Mouse (Mus musculus) embryonic facial prominence, embryonic 14.5 days (tissue): ENCODE results near the gene Gli2. TPM values are rescaled to one million over a fixed set of nuclear protein-coding genes. Genes with fewer than 3 reads are reported as not detected.
A peak's percentile ranks its signal among the peaks of the same experiment; 100 is the strongest.

Experiments used
- ATAC-seq: fragments of 200-750 bp; cut with Nextera tagmentation; 2 replicates; pipeline ENCODE4 v1.8.0; 2017; ENCODE audit warnings: low read depth, moderate number of reproducible peaks, moderate TSS enrichment
- DNase-seq: peaks from one replicate; pipeline ENCODE4 v3.0.0-alpha.2; 2015; ENCODE audit warnings: low spot score
- H3K27ac ChIP-seq: fragments of 300-500 bp; sonication (generic); replicated peaks from 2 replicates; pipeline ENCODE4 v1.5.1; 2014; ENCODE audit warnings: low read depth, mild to moderate bottlenecking, low read length, moderate library complexity
- H3K27me3 ChIP-seq: fragments of 300-500 bp; sonication (generic); replicated peaks from 2 replicates; pipeline ENCODE4 v1.6.1; 2014; ENCODE audit warnings: low read length; ENCODE audit not compliant: control insufficient read depth, insufficient read depth
- H3K36me3 ChIP-seq: fragments of 300-500 bp; sonication (generic); 2 replicates; pipeline ENCODE4 v1.6.1; 2014; ENCODE audit warnings: low read length, mixed read lengths; ENCODE audit not compliant: control insufficient read depth, insufficient read depth
- H3K4me1 ChIP-seq: fragments of 300-500 bp; sonication (generic); 2 replicates; pipeline ENCODE4 v1.6.1; 2014; ENCODE audit warnings: antibody characterized with exemption, low read length; ENCODE audit not compliant: control insufficient read depth, insufficient read depth
- H3K4me2 ChIP-seq: fragments of 300-500 bp; sonication (generic); 2 replicates; pipeline ENCODE4 v1.6.1; 2014; ENCODE audit warnings: low read depth, mild to moderate bottlenecking, low read length, moderate library complexity, mixed read lengths
- H3K4me3 ChIP-seq: fragments of 300-500 bp; sonication (generic); 2 replicates; pipeline ENCODE4 v1.5.1; 2014; ENCODE audit warnings: low read depth, mild to moderate bottlenecking, low read length
- H3K9ac ChIP-seq: fragments of 300-500 bp; sonication (generic); 2 replicates; pipeline ENCODE4 v1.6.1; 2014; ENCODE audit warnings: low read depth, mild to moderate bottlenecking, low read length, moderate library complexity, mixed read lengths
- H3K9me3 ChIP-seq: fragments of 300-500 bp; sonication (generic); 2 replicates; pipeline ENCODE4 v1.6.1; 2016; ENCODE audit warnings: low read length; ENCODE audit not compliant: control insufficient read depth
- WGBS: fragments of 180-500 bp; shearing (Covaris S2); extraction: QIAGEN DNeasy Blood & Tissue Kit; methylation state at CpG from one replicate; pipeline ENCODE4 v1.1.7; 2014; 5-methylcytosine and 5-hydroxymethylcytosine counted together
- microRNA-seq: library from miRNA; unstranded; fragments of <30 nt; microRNA quantifications from one replicate; pipeline ENCODE4, GENCODE M21; 2016; ENCODE audit warnings: borderline number of aligned reads
- polyA plus RNA-seq: library from polyadenylated mRNA; unstranded; fragments of >200 nt; fragmentation: Nextera tagmentation; extraction: Ambion mirVana; gene quantifications from 2 replicates; pipeline ENCODE4 v1.2.1, GENCODE M21; 2014

The Gli2 gene
- polyA plus RNA-seq, 1 experiment from 2014 or later = 15.1 TPM

DNA sequence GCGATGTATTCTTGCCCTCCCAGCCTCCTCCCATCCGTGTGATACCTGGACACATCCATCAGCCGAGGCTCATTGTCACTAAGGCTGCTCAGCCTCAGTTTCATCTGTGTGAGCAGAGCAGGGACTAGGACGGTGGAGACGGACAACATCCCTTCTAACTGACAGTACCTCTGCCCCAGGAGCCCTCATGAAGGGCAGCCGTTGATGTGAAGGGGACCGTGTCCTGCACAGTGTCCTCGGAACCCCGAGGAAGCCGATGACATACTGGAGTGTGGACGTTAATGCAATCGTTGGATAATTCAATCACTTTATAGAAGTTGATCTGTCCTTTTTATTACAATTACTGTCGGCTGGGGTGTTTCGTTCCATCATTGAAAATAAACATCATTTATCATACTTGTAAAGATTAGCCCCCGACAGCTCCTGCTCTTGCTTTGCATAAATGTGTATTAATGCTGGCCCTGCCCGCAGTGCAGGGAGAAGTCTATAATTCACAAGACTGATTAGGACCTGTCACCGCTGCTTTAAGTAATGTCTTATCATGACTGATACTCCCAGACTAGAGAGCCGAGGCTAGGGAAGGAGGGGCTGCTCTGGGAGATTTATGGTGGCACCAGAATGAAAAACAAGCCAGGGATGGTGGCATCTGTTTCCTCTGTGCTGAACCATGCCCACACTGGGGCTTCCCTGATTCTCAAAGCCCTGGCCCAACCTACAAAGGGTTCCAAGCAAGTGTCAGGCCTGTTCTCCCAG lies 257.8 kb downstream of the Gli2 start:
- ATAC-seq = no peak
- Histone ChIP-seq H3K4me1 (peaks cover 7% of the 10 kb centered on the region), H3K36me3 (no peaks in the 10 kb centered on the region), H3K9ac (no peak overlapping the region), H3K9me3 (peaks cover 5% of the 10 kb centered on the region; the same call in 1 of the 2 replicates), H3K27me3 (no peaks in the 10 kb centered on the region; the same call in 1 of the 2 replicates), H3K27ac (no peak overlapping the region), H3K4me3 (no peak overlapping the region), H3K4me2 (no peak overlapping the region)
- 84% methylated on average over 18 of the region's 18 CpGs for WGBS
- no peak for DNase-seq

DNA sequence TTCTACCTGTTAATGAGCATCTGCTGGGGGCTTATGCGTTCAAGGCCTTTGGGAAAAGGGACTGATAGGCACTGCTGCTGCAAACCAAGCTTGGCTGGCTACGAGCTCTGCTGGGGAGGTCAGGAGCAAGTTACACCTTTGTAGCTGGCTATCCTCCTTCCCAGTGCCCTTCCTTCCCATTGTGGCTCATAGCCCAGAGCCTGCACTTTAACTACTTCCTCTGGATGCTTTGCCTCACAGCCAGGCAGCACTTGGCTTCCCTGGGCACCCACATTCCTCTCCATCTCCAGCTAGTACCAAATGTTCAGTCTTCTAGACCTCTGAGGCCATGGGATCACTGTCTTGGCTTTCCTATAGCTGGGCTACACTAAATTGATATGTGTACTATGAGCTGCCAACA lies 263.5 kb downstream of the Gli2 start:
- no peak overlapping the region for H3K4me2 ChIP-seq
- 100% methylated on average over 2 of the region's 2 CpGs for WGBS
- no peak for ATAC-seq
- H3K9ac ChIP-seq = no peak overlapping the region
- DNase-seq = no peak
- H3K4me3 ChIP-seq = no peak overlapping the region
- no peaks in the 10 kb centered on the region for H3K9me3 ChIP-seq
- H3K27ac ChIP-seq = no peak overlapping the region
- H3K27me3 ChIP-seq = no peaks in the 10 kb centered on the region; the same call in 1 of the 2 replicates
- H3K4me1 ChIP-seq = no peaks in the 10 kb centered on the region
- no peaks in the 10 kb centered on the region for H3K36me3 ChIP-seq

DNA sequence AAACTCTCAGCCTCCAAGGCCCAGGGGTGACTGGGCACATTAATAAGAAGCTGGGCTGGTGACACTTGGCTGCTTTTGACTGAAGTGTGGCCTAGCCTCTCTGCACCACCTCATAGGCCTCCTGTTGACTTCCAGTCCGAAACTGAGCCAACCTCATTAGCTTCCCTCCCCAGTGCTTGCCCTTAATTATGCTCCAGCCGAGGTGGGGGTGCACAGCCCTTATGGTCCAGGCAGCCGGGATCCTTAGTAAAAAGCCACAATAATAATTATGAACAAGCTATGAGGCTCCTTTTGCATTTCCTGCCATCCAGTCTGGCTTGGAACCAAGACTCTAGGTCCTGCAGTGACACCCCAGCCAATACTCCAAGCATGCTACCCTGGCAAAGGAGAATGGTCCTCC lies 264.0 kb downstream of the Gli2 start:
- WGBS = 28% methylated on average over 3 of the region's 3 CpGs
- ATAC-seq (no peak), DNase-seq (no peak)
- no peaks in the 10 kb centered on the region for H3K9me3 ChIP-seq
- no peak overlapping the region for H3K27ac ChIP-seq
- H3K36me3 ChIP-seq = no peaks in the 10 kb centered on the region
- no peaks in the 10 kb centered on the region for H3K4me1 ChIP-seq
- no peaks in the 10 kb centered on the region; the same call in 1 of the 2 replicates for H3K27me3 ChIP-seq
- no peak overlapping the region for H3K4me3 ChIP-seq
- H3K4me2 ChIP-seq = no peak overlapping the region
- H3K9ac ChIP-seq = no peak overlapping the region

DNA sequence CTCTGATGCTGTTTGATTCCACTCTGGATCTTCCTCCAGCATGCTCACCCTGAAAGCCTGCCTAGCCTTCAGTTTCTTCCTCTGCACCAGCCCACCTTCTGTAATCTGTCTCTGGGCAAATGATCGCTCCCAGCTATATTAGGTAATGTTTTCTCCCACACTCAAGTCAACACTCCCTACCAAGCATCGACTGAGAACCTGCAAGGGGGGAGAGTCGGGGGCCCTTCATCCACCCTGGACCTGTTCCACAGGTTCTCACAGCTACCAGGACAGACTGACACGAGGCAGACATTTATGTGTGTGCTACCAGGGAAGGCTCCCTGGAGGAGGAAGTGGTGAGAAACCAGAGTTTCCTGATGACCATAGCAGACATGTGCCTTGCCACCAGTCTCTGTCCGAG lies 264.6 kb downstream of the Gli2 start:
- H3K9me3 ChIP-seq = no peaks in the 10 kb centered on the region
- H3K4me3 ChIP-seq = no peak overlapping the region
- H3K36me3 ChIP-seq = no peaks in the 10 kb centered on the region
- H3K9ac ChIP-seq = no peak overlapping the region
- H3K27ac ChIP-seq = no peak overlapping the region
- ATAC-seq (no peak), DNase-seq (peak; percentile 28)
- H3K27me3 ChIP-seq = no peaks in the 10 kb centered on the region; the same call in 1 of the 2 replicates
- H3K4me2 ChIP-seq = no peak overlapping the region
- no peaks in the 10 kb centered on the region for H3K4me1 ChIP-seq
- 63% methylated on average over 5 of the region's 5 CpGs for WGBS

DNA sequence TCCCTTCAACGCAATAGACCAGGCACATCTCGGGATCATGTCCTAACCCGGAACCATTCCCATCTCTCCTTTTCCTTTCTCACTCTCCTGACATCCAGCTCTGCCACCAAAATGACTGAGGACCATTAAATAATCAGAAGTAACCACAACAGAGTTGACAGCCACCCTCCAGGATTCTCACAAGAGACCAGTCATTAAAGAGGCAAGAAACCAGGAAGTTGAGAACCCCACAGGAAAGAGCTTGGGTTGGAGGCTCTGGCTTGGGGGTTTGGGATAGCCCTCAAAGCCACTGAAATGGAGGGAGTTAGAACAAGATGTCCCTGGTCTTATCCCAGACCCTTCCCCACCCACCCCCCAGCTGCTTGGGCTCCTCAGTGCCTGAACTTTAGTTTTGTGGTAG lies 265.9 kb downstream of the Gli2 start:
- Histone ChIP-seq H3K4me1 (no peaks in the 10 kb centered on the region), H3K9me3 (no peaks in the 10 kb centered on the region), H3K27ac (no peak overlapping the region), H3K4me3 (no peak overlapping the region), H3K27me3 (no peaks in the 10 kb centered on the region; the same call in 1 of the 2 replicates), H3K9ac (no peak overlapping the region), H3K36me3 (no peaks in the 10 kb centered on the region), H3K4me2 (no peak overlapping the region)
- DNase-seq = no peak
- no peak for ATAC-seq
- 67% methylated on average over 3 of the region's 3 CpGs for whole genome bisulfite sequencing

Small RNA genes lying within 50 kb of the gene (microRNA-seq; reads per million reads assigned to microRNA genes)
- not detected for gene Mir6346
